Mouse (Mus musculus) forebrain, embryonic 14.5 days (tissue): ENCODE measurements around the gene Igf1. TPM values are rescaled to one million over a fixed set of nuclear protein-coding genes. Genes with fewer than 3 reads are reported as not detected.

Experiments used
- ATAC-seq: fragments of 200-750 bp; cut with Nextera tagmentation; 2 replicates; pipeline ENCODE4 v1.8.0; 2017; ENCODE audit warnings: mild to moderate bottlenecking, moderate library complexity
- DNase-seq: peaks from one replicate; pipeline ENCODE4 v3.0.0-alpha.2; 2015; ENCODE audit warnings: low spot score
- H3K27ac ChIP-seq: fragments of 300-500 bp; sonication (generic); 2 replicates; pipeline ENCODE4 v1.5.1; 2014; ENCODE audit warnings: low read depth, mild to moderate bottlenecking, control low read depth, low read length, moderate library complexity
- H3K27me3 ChIP-seq: fragments of 300-500 bp; sonication (generic); replicated peaks from 2 replicates; pipeline ENCODE4 v1.6.1; 2014; ENCODE audit warnings: low read length, control low read depth, mixed read lengths; ENCODE audit not compliant: control insufficient read depth, insufficient read depth
- H3K36me3 ChIP-seq: fragments of 300-500 bp; sonication (generic); 2 replicates; pipeline ENCODE4 v1.6.1; 2014; ENCODE audit warnings: low read length, control low read depth; ENCODE audit not compliant: control insufficient read depth, insufficient read depth
- H3K4me1 ChIP-seq: fragments of 300-500 bp; sonication (generic); 2 replicates; pipeline ENCODE4 v1.6.1; 2014; ENCODE audit warnings: antibody characterized with exemption, low read length, control low read depth; ENCODE audit not compliant: control insufficient read depth, insufficient read depth
- H3K4me2 ChIP-seq: fragments of 300-500 bp; sonication (generic); 2 replicates; pipeline ENCODE4 v1.6.1; 2014; ENCODE audit warnings: mild to moderate bottlenecking, control low read depth, low read length
- H3K4me3 ChIP-seq: fragments of 300-500 bp; sonication (generic); 2 replicates; pipeline ENCODE4 v1.5.1; 2014; ENCODE audit warnings: low read depth, low read length, control low read depth
- H3K9ac ChIP-seq: fragments of 300-500 bp; sonication (generic); 2 replicates; pipeline ENCODE4 v1.6.1; 2014; ENCODE audit warnings: mild to moderate bottlenecking, low read length, control low read depth, moderate library complexity
- H3K9me3 ChIP-seq: fragments of 300-500 bp; sonication (generic); replicated peaks from 2 replicates; pipeline ENCODE4 v1.6.1; 2016; ENCODE audit warnings: low read length, control low read depth, mixed read lengths; ENCODE audit not compliant: control insufficient read depth
- WGBS: fragments of 180-500 bp; shearing (Covaris S2); extraction: QIAGEN DNeasy Blood & Tissue Kit; methylation state at CpG from one replicate; pipeline ENCODE4 v1.1.7; 2014; 5-methylcytosine and 5-hydroxymethylcytosine counted together
- polyA plus RNA-seq: library from polyadenylated mRNA; unstranded; fragments of >200 nt; fragmentation: Nextera tagmentation; extraction: Ambion mirVana; gene quantifications from 2 replicates; pipeline ENCODE4 v1.2.1, GENCODE M21; 2014

The Igf1 gene
- polyA plus RNA-seq, 1 experiment from 2014 or later = 5.0 TPM

- DNase-seq (no peak), ATAC-seq (no peak)
- Histone ChIP-seq H3K4me3 (no peak overlapping the region), H3K4me2 (no peak overlapping the region), H3K36me3 (no peaks in the 10 kb centered on the region), H3K27ac (no peak overlapping the region), H3K9ac (no peak overlapping the region), H3K27me3 (0 out of 2 replicates have a peak, but pooled peaks cover 6% of the 10 kb centered on the region), H3K9me3 (no peaks in the 10 kb centered on the region), H3K4me1 (peaks cover 4% of the 10 kb centered on the region; the same call in 1 of the 2 replicates)
- 65% methylated on average over 8 of the region's 8 CpGs for WGBS
These were observed 680 bp upstream of the Igf1 start for GRCm38 (mm10) chr10:87857215-87857955.

GRCm38 (mm10) chr10:87858939-87859338 lies 874 bp downstream of the Igf1 start:
- no peaks in the 10 kb centered on the region for H3K9me3 ChIP-seq
- ATAC-seq (no peak), DNase-seq (no peak)
- no peak overlapping the region for H3K4me3 ChIP-seq
- no peaks in the 10 kb centered on the region for H3K36me3 ChIP-seq
- H3K27ac ChIP-seq = no peak overlapping the region
- 0 out of 2 replicates have a peak, but pooled peaks cover 9% of the 10 kb centered on the region for H3K27me3 ChIP-seq
- no peak overlapping the region for H3K9ac ChIP-seq
- H3K4me2 ChIP-seq = peak overlapping the region; percentile 78; the same call in 1 of the 2 replicates
- 51% methylated on average over 6 of the region's 6 CpGs for WGBS
- H3K4me1 ChIP-seq = peaks cover 4% of the 10 kb centered on the region; the same call in 1 of the 2 replicates

GRCm38 (mm10) chr10:87859453-87859852 lies 1.4 kb downstream of the Igf1 start:
- peak overlapping the region; percentile 37 for H3K4me3 ChIP-seq
- H3K27ac ChIP-seq = no peak overlapping the region
- peaks cover 4% of the 10 kb centered on the region; the same call in 1 of the 2 replicates for H3K4me1 ChIP-seq
- no peaks in the 10 kb centered on the region for H3K36me3 ChIP-seq
- peak overlapping the region; percentile 78 for H3K4me2 ChIP-seq
- DNase-seq (no peak), ATAC-seq (no peak)
- no peaks in the 10 kb centered on the region for H3K9me3 ChIP-seq
- WGBS = 10% methylated on average over 10 of the region's 10 CpGs
- H3K9ac ChIP-seq = 0 out of 2 replicates have a peak overlapping the region, but pooled peaks have one; percentile 54
- 0 out of 2 replicates have a peak, but pooled peaks cover 9% of the 10 kb centered on the region for H3K27me3 ChIP-seq

- H3K9me3 ChIP-seq = no peaks in the 10 kb centered on the region
- peak overlapping the region; percentile 78 for H3K4me2 ChIP-seq
- 0 out of 2 replicates have a peak, but pooled peaks cover 9% of the 10 kb centered on the region for H3K27me3 ChIP-seq
- ATAC-seq = peak; percentile 53
- no peak overlapping the region for H3K27ac ChIP-seq
- DNase-seq = peak; percentile 59
- 1% methylated on average over 30 of the region's 30 CpGs for WGBS
- peak overlapping the region; percentile 54 for H3K9ac ChIP-seq
- peak overlapping the region; percentile 37 for H3K4me3 ChIP-seq
- peaks cover 4% of the 10 kb centered on the region; the same call in 1 of the 2 replicates for H3K4me1 ChIP-seq
- H3K36me3 ChIP-seq = no peaks in the 10 kb centered on the region
These were observed 2.4 kb downstream of the Igf1 start for GRCm38 (mm10) chr10:87860181-87861103.

- no peak overlapping the region for H3K27ac ChIP-seq
- peak overlapping the region; percentile 54; the same call in 1 of the 2 replicates for H3K9ac ChIP-seq
- 58% methylated on average over 6 of the region's 6 CpGs for WGBS
- H3K27me3 ChIP-seq = 0 out of 2 replicates have a peak, but pooled peaks cover 9% of the 10 kb centered on the region
- ATAC-seq (no peak), DNase-seq (no peak)
- H3K4me2 ChIP-seq = peak overlapping the region; percentile 78
- H3K9me3 ChIP-seq = no peaks in the 10 kb centered on the region
- H3K4me3 ChIP-seq = peak overlapping the region; percentile 37; the same call in 1 of the 2 replicates
- no peaks in the 10 kb centered on the region for H3K36me3 ChIP-seq
- peaks cover 4% of the 10 kb centered on the region; the same call in 1 of the 2 replicates for H3K4me1 ChIP-seq
These were observed 3.0 kb downstream of the Igf1 start for GRCm38 (mm10) chr10:87861104-87861455.

- Histone ChIP-seq H3K27me3 (0 out of 2 replicates have a peak, but pooled peaks cover 9% of the 10 kb centered on the region), H3K9ac (no peak overlapping the region), H3K9me3 (no peaks in the 10 kb centered on the region), H3K36me3 (no peaks in the 10 kb centered on the region), H3K27ac (no peak overlapping the region), H3K4me2 (no peak overlapping the region), H3K4me3 (no peak overlapping the region), H3K4me1 (peaks cover 4% of the 10 kb centered on the region; the same call in 1 of the 2 replicates)
- 81% methylated on average over 7 of the region's 7 CpGs for WGBS
- no peak for ATAC-seq
- no peak for DNase-seq
These were observed 4.8 kb downstream of the Igf1 start for GRCm38 (mm10) chr10:87862899-87863298.

- H3K36me3 ChIP-seq = no peaks in the 10 kb centered on the region
- 0 out of 2 replicates have a peak, but pooled peaks cover 6% of the 10 kb centered on the region for H3K27me3 ChIP-seq
- H3K4me2 ChIP-seq = no peak overlapping the region
- no peak for ATAC-seq
- no peak overlapping the region for H3K4me3 ChIP-seq
- no peak overlapping the region for H3K9ac ChIP-seq
- H3K27ac ChIP-seq = no peak overlapping the region
- no peak for DNase-seq
- no peaks in the 10 kb centered on the region for H3K9me3 ChIP-seq
- WGBS = 85% methylated on average over 4 of the region's 4 CpGs
- H3K4me1 ChIP-seq = peaks cover 4% of the 10 kb centered on the region; the same call in 1 of the 2 replicates
These were observed 5.3 kb downstream of the Igf1 start for GRCm38 (mm10) chr10:87863326-87863725.

GRCm38 (mm10) chr10:87865712-87866111 lies 7.6 kb downstream of the Igf1 start:
- H3K4me1 ChIP-seq = peaks cover 4% of the 10 kb centered on the region; the same call in 1 of the 2 replicates
- no peak overlapping the region for H3K4me2 ChIP-seq
- DNase-seq (no peak), ATAC-seq (no peak)
- WGBS = 88% methylated on average over 9 of the region's 9 CpGs
- H3K27ac ChIP-seq = no peak overlapping the region
- H3K9me3 ChIP-seq = no peaks in the 10 kb centered on the region
- no peaks in the 10 kb centered on the region for H3K36me3 ChIP-seq
- no peak overlapping the region for H3K9ac ChIP-seq
- 0 out of 2 replicates have a peak, but pooled peaks cover 3% of the 10 kb centered on the region for H3K27me3 ChIP-seq
- no peak overlapping the region for H3K4me3 ChIP-seq
